Mouse (Mus musculus) midbrain, postnatal 0 days (tissue): ENCODE measurements around the gene Tmc6. TPM values are rescaled to one million over a fixed set of nuclear protein-coding genes. Genes with fewer than 3 reads are reported as not detected.

Experiments used
- ATAC-seq: fragments of 200-750 bp; cut with Nextera tagmentation; 2 replicates; pipeline ENCODE4 v1.8.0; 2017; ENCODE audit warnings: moderate number of reproducible peaks, mild to moderate bottlenecking, moderate TSS enrichment, moderate library complexity; ENCODE audit not compliant: low FRiP score
- DNase-seq: peaks from one replicate; pipeline ENCODE4 v3.0.0-alpha.2; 2015; ENCODE audit warnings: low spot score
- H3K27ac ChIP-seq: fragments of 300-500 bp; sonication (generic); 2 replicates; pipeline ENCODE4 v1.5.1; 2014; ENCODE audit warnings: low read depth, mild to moderate bottlenecking, low read length, mixed read lengths
- H3K27me3 ChIP-seq: fragments of 300-500 bp; sonication (generic); 2 replicates; pipeline ENCODE4 v1.6.1; 2014; ENCODE audit warnings: low read length, control low read depth, mixed read lengths; ENCODE audit not compliant: insufficient read depth
- H3K36me3 ChIP-seq: fragments of 300-500 bp; sonication (generic); 2 replicates; pipeline ENCODE4 v1.6.1; 2014; ENCODE audit warnings: low read length, control low read depth, mixed read lengths; ENCODE audit not compliant: insufficient read depth
- H3K4me1 ChIP-seq: fragments of 300-500 bp; sonication (generic); 2 replicates; pipeline ENCODE4 v1.6.1; 2014; ENCODE audit warnings: mild to moderate bottlenecking, control low read depth, antibody characterized with exemption, low read length, mixed read lengths; ENCODE audit not compliant: insufficient read depth
- H3K4me2 ChIP-seq: fragments of 300-500 bp; sonication (generic); 2 replicates; pipeline ENCODE4 v1.6.1; 2014; ENCODE audit warnings: low read depth, mild to moderate bottlenecking, low read length, mixed read lengths; ENCODE audit not compliant: poor library complexity, severe bottlenecking
- H3K4me3 ChIP-seq: fragments of 300-500 bp; sonication (generic); 2 replicates; pipeline ENCODE4 v1.5.1; 2014; ENCODE audit warnings: low read depth, mild to moderate bottlenecking, low read length, moderate library complexity
- H3K9ac ChIP-seq: fragments of 300-500 bp; sonication (generic); replicated peaks from 2 replicates; pipeline ENCODE4 v1.6.1; 2014; ENCODE audit warnings: mild to moderate bottlenecking, low read length, moderate library complexity, mixed read lengths; ENCODE audit not compliant: poor library complexity, severe bottlenecking
- H3K9me3 ChIP-seq: fragments of 300-500 bp; sonication (generic); 2 replicates; pipeline ENCODE4 v1.6.1; 2016; ENCODE audit warnings: low read length, control low read depth
- CTCF ChIP-seq: IDR thresholded peaks from 2 replicates; pipeline ENCODE4 v1.5.1; 2016; ENCODE audit warnings: antibody characterized with exemption, mild to moderate bottlenecking
- WGBS: fragments of 180-500 bp; shearing (Covaris S2); extraction: QIAGEN DNeasy Blood & Tissue Kit; methylation state at CpG from one replicate; pipeline ENCODE4 v1.1.7; 2014; 5-methylcytosine and 5-hydroxymethylcytosine counted together
- polyA plus RNA-seq: library from polyadenylated mRNA; unstranded; fragments of >200 nt; fragmentation: Nextera tagmentation; extraction: Ambion mirVana; gene quantifications from 2 replicates; pipeline ENCODE4 v1.2.1, GENCODE M21; 2015
- total RNA-seq: library from RNA; depleted of rRNA; stranded (reverse); fragments of >200 nt; gene quantifications from 2 replicates; pipeline ENCODE4 v1.2.3, GENCODE M21; 2014; rRNA removed

The Tmc6 gene
- 2.8 and 3.9 TPM in 2 replicates for total RNA-seq
- 2.2 and 3.1 TPM in 2 replicates for polyA plus RNA-seq

GRCm38 (mm10) chr11:117781993-117782704 lies at the start of gene Tmc6, which contains the start of gene Tmc8:
Gene Tmc6 (minus strand): TSS chr11:117782198.
Gene Tmc8 (plus strand): TSS chr11:117782076.
- Histone ChIP-seq H3K4me2 (peak within 1 kb of the TSS; percentile 54), H3K4me3 (peak within 1 kb of the TSS; percentile 23), H3K4me1 (no peaks in the 10 kb centered on the region; the same call in 1 of the 2 replicates), H3K9me3 (no peaks in the 10 kb centered on the region), H3K27ac (no peak within 1 kb of the TSS; the same call in 1 of the 2 replicates), H3K9ac (peak within 1 kb of the TSS; percentile 33; the same call in 1 of the 2 replicates), H3K36me3 (no peaks in the 10 kb centered on the region), H3K27me3 (peaks cover 28% of the 10 kb centered on the region)
- no peak for TF ChIP-seq CTCF
- WGBS = 53% methylated on average over 19 of the region's 24 CpGs
- no peak for ATAC-seq
- DNase-seq = no peak

GRCm38 (mm10) chr11:117830401-117830800 lies 48.4 kb upstream of the Tmc6 start:
- no peaks in the 10 kb centered on the region for H3K36me3 ChIP-seq
- H3K4me3 ChIP-seq = no peak overlapping the region
- 0 out of 2 replicates have a peak, but pooled peaks cover under 1% of the 10 kb centered on the region for H3K4me1 ChIP-seq
- TF ChIP-seq CTCF = no peak
- ATAC-seq (no peak), DNase-seq (no peak)
- 74% methylated on average over 9 of the region's 9 CpGs for WGBS
- no peak overlapping the region for H3K4me2 ChIP-seq
- H3K9ac ChIP-seq = no peak overlapping the region
- no peak overlapping the region for H3K27ac ChIP-seq
- no peaks in the 10 kb centered on the region for H3K27me3 ChIP-seq
- no peaks in the 10 kb centered on the region for H3K9me3 ChIP-seq

- H3K4me3 ChIP-seq = no peak overlapping the region
- H3K9ac ChIP-seq = no peak overlapping the region
- no peaks in the 10 kb centered on the region for H3K27me3 ChIP-seq
- no peaks in the 10 kb centered on the region for H3K9me3 ChIP-seq
- no peak overlapping the region for H3K27ac ChIP-seq
- WGBS = 77% methylated on average over 2 of the region's 2 CpGs
- H3K4me2 ChIP-seq = no peak overlapping the region
- no peak for TF ChIP-seq CTCF
- H3K4me1 ChIP-seq = 0 out of 2 replicates have a peak, but pooled peaks cover 4% of the 10 kb centered on the region
- ATAC-seq (no peak), DNase-seq (no peak)
- no peaks in the 10 kb centered on the region for H3K36me3 ChIP-seq
Measured at GRCm38 (mm10) chr11:117829671-117830215, 47.7 kb upstream of the Tmc6 start.

- no peak overlapping the region for H3K9ac ChIP-seq
- ATAC-seq = no peak
- WGBS = 50% methylated on average over 9 of the region's 9 CpGs
- no peak overlapping the region for H3K27ac ChIP-seq
- DNase-seq = peak; percentile 64
- 0 out of 2 replicates have a peak, but pooled peaks cover 4% of the 10 kb centered on the region for H3K4me1 ChIP-seq
- no peak for TF ChIP-seq CTCF
- H3K36me3 ChIP-seq = no peaks in the 10 kb centered on the region
- H3K27me3 ChIP-seq = no peaks in the 10 kb centered on the region
- no peaks in the 10 kb centered on the region for H3K9me3 ChIP-seq
- H3K4me3 ChIP-seq = no peak overlapping the region
- H3K4me2 ChIP-seq = no peak overlapping the region
Measured at GRCm38 (mm10) chr11:117828888-117829604, 47.0 kb upstream of the Tmc6 start.

- H3K4me3 ChIP-seq = no peak overlapping the region
- TF ChIP-seq CTCF = no peak
- no peaks in the 10 kb centered on the region for H3K36me3 ChIP-seq
- no peak overlapping the region for H3K27ac ChIP-seq
- DNase-seq (no peak), ATAC-seq (no peak)
- no peaks in the 10 kb centered on the region for H3K27me3 ChIP-seq
- no peaks in the 10 kb centered on the region for H3K9me3 ChIP-seq
- no peak overlapping the region for H3K4me2 ChIP-seq
- 0 out of 2 replicates have a peak, but pooled peaks cover 4% of the 10 kb centered on the region for H3K4me1 ChIP-seq
- H3K9ac ChIP-seq = no peak overlapping the region
- WGBS = 70% methylated on average over 18 of the region's 18 CpGs
Measured at GRCm38 (mm10) chr11:117828149-117828887, 46.3 kb upstream of the Tmc6 start.
